Mouse (Mus musculus): Measurements from ENCODE around the gene Apba2.

Gene Apba2

DNA sequence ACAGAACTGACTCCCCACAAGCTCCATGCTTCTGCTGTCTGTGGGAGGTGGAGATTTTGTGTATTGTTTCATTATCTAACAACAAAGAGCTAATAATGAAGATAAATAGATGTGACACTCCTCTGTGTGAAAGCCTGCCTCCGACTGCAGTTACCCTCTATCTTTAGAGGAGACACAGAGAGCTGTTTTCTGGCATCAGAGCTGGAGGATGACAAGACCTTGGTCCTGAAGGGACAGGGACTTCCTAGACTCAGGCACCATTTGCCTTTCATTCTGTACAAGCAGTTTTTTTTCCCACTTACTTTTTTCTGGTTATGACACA, 20.9 kb downstream of the Apba2 start:
- no peak for DNase-seq (ENCODE audit: low read depth, low spot score)

GRCm38 (mm10) chr7:64531297-64531696, 29.8 kb downstream of the Apba2 start:
- no peak for DNase-seq (ENCODE audit: low read depth, low spot score)

GRCm38 (mm10) chr7:64533374-64533773, 31.9 kb downstream of the Apba2 start:
- DNase-seq (ENCODE audit: low read depth, low spot score), result no peak

- DNase-seq (ENCODE audit: low read depth, low spot score), result no peak
Measured at GRCm38 (mm10) chr7:64535269-64535668, 33.8 kb downstream of the Apba2 start.

DNA sequence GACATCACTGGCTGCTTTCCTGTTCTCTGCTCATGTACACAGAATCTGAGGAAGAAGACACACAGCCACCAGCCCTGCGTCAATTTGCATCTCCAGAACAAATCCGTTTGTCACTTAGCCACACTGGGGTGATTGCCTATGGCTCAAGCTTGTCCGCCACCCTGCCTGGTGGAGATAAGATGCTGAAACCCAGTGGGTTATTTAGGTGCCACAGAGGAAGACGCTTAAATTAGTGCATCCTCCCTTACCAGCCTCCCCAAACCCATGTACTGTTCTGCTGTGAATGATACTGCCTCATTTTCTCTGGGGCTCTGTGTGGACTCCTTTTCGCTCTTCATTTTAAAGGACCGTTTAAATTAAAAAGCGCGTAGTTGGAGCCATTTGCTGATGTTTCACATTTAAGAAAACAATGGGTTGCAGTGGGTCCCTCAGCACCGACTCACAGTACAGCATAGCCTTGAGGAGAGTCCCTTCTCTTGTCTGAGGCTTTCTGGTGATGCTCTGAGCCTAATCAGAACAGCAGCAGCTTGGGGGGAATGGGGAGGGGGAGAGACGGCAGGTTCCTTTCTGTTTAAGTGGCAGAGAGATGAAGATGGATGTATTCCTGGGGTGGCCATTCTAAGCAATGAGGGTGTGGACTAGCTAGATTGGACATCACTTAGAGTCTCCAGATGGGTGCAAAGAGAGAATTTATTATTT, 38.1 kb downstream of the Apba2 start:
- DNase-seq (ENCODE audit: low read depth, low spot score), result no peak

GRCm38 (mm10) chr7:64546801-64547200, 45.3 kb downstream of the Apba2 start:
- DNase-seq (ENCODE audit: low read depth, low spot score), result no peak

DNA sequence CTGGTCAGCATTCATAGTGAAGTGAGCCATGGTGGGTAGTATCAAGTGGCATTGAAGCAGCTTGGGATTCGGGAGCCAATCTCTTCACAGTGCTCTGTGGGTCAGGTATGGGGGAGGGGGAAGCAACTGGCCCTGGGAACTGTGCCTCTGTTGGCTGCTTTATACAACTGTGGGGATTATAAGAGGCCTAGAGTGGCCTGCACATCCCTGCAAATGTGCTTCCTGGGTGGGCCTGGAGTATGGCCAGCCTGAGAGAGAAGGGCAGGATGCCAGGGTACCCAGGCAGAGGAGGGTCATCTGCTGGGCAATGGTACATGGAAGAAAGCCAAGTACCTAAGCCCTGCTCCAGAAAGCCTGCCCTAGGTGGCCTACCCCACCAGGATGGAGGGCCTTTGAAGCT, 49.4 kb downstream of the Apba2 start:
- no peak for DNase-seq (ENCODE audit: low read depth, low spot score)

DNA sequence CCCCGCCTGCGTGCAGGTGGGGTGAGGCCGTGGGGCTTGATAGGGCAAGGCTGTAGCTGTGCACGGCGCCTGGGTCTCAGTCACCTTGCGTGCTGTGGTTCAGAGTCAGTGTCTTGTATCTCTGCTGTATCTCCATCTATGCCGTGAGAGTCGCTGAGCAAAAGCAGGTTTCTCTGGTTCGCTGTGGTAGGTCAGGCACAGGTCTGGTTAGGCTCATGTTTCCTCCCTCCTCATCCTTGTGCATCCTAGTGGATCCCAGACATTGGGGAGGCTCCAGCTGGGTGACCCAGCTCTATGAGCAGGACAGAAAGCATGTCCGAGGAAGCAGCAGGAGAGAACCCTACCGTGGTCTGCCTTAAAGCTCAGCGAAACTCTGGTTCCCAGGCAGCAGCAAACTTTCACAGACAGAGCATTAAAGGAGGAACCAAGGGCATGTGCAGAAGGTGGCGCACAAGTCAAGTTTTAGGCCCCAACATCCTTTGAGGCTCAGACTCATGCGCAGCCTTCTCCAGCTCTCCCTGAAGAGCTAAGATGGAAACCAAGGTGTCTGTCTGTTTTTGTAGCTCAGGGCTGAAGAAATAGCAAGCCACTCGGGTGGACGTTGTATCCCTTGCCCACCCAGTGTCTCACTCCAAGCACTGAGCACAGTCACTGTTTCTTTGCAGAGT, 51.2 kb downstream of the Apba2 start:
- no peak for DNase-seq (ENCODE audit: low read depth, low spot score)

DNA sequence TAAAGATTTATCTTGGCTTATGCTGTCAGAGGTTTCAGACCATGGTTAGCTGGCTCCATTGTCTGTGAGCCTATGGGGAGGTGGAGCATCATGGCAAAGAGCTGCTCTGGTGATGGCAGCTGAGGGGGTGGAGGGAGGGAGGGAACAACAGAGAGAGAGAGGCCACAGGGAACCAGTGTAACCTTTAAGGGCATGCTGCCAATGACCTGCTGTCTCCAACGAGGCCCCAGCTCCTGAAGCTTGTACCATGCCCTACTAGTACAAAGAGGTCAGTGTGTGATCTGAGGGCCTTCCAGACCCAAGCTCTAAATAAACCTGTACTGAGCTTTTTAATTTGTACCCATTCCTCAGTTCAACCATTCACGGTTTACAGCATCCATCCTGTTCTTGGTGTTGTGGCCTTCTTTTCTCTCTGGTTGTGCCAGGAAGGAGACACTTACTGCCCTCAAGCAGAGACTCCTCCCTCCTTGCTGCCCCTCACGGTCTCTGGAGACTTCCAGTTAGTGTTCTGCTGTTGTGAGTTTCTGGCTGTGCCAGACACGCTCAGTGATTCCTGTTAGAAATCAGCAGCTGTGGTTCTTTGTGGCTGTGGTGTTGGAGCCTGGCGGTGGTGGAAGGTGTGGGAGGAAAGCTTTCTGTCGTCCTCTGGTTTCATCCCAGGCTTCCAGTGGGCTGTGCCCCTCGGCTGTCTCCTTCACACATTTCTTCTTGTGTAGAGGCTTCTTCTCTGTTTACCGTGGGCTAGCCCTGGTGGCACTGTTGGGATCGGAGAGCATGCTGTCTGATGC, 60.4 kb downstream of the Apba2 start:
- DNase-seq (ENCODE audit: low read depth, low spot score), result no peak

GRCm38 (mm10) chr7:64564891-64565571, 63.5 kb downstream of the Apba2 start:
- DNase-seq (ENCODE audit: low read depth, low spot score), result no peak

DNA sequence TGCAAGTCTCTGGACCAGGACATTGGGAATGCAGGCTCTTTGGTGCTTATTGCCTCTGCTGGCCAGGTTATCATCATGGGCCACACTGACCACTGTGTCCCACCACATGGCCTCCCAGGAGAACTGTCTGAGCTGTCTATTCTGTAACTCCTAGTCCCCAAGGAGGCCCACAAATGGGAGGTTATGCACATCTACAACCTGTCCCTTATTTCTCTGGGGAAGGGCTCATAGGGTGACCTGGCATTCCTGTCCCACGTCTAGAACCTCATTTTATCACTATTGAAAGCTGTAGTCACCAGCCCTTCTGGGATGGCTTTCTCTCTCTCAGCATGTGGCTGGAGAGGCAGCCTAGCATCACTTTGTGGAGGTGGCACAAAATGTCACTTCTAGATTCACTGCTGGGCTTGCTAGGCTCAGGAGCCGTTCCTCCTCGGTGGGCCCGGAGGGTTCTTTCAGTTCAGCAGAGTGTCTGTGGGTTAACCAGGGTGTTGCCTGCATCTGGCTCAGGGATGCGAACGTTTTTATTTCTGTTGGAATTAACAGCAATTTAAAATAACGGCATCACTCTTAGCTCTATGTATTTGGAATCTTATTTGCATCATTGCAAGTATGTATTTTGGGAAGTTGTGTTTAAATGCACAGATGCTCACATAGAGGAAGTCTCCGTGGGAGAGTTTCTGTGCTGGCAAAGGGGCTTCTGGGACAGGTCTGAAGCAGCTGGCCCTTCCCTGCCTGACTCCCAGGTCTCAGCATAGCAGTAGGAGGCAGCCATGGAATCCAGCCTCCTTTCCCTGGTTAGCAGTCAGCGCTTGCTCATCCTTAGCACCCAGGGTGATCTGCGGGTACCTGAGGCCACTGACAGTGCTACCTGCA, 65.1 kb downstream of the Apba2 start:
- no peak for DNase-seq (ENCODE audit: low read depth, low spot score)

GRCm38 (mm10) chr7:64568722-64569121, 67.2 kb downstream of the Apba2 start:
- no peak for DNase-seq (ENCODE audit: low read depth, low spot score)

DNA sequence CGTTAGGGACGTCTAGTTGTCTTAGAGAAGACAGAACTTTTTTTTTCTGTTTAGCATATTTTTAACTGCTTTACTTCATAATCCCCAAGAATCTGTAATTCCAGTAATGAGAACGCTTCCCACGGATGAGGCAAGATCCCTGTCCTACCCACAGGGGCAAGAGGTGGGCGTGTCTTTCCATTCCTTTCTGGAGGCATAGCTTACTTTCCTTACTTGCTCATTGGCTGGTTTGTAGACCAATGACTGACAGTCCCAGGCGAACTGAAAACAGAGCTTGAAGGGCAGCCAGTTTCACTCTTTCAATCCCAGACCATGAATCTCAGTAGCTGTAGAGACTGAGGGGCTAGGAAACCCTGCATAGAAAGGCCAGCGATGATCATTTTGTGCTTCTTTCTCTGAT, 68.2 kb downstream of the Apba2 start:
- no peak for DNase-seq (ENCODE audit: low read depth, low spot score)

DNA sequence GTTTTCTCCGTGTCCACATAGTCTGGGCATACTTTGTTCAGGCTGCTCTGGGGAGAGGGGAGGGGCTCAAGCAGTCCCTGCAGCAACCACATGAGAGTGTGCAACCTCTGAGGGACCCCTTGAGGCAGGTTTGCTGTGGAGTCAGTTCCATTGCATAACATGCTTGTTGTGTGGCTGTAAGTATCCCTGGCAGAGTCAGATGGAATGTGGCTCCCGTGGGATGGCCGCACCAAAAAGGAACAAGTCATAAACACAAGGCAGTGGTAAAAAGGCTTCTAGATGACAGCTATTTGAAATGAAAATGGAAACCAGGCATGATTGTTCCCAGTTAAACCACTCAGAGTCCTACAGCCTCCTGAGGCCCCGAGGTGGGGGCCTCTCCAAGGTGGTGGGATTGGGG, 69.4 kb downstream of the Apba2 start:
- DNase-seq (ENCODE audit: low read depth, low spot score), result no peak

- no peak for DNase-seq (ENCODE audit: low read depth, low spot score)
Measured at GRCm38 (mm10) chr7:64574144-64574543, 72.6 kb downstream of the Apba2 start.

DNA sequence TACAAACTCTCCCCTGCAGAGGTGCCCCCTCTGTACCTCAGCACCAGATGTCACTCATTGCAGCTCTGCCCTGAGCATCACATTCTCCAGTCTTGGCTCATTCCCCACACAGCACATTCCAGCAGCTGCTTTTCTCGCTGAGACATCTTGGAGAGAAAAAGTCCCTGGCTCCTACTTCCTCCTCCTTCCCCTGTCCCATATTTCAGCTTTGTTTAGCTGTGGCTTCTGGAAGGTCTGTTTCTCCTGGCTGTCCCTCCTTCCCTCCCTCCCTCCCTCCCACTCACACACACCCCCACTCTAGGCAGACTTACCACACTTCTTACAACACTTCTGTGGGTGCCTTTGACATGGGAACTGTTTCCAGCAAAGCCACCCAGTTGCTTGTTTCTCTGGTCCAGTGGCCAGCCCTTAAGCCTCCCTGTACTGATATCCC, 75.0 kb downstream of the Apba2 start:
- no peak for DNase-seq (ENCODE audit: low read depth, low spot score)

GRCm38 (mm10) chr7:64578176-64578575, 76.7 kb downstream of the Apba2 start:
- DNase-seq (ENCODE audit: low read depth, low spot score), result no peak

DNA sequence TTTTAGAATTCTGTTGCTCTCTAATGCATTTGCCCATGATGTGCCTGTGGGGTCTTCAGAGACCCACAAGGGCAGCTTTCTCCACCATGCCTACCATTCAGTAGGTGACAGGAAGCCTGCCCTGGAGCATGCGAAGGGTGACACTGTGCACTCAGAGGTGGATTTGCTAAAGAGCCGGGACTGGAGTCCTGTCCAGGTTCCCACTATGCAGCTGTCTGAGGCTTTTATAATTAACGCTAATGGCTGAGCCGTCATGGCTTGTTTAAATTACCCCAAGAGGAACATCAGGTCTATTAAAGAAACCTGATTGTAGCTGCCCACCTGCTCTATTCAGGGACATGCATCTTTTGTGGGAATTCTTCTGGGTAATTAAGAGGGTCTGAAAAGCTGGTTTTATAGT, 78.4 kb downstream of the Apba2 start:
- no peak for DNase-seq (ENCODE audit: low read depth, low spot score)

- no peak for DNase-seq (ENCODE audit: low read depth, low spot score)
Measured at GRCm38 (mm10) chr7:64580293-64580692, 78.8 kb downstream of the Apba2 start.

DNA sequence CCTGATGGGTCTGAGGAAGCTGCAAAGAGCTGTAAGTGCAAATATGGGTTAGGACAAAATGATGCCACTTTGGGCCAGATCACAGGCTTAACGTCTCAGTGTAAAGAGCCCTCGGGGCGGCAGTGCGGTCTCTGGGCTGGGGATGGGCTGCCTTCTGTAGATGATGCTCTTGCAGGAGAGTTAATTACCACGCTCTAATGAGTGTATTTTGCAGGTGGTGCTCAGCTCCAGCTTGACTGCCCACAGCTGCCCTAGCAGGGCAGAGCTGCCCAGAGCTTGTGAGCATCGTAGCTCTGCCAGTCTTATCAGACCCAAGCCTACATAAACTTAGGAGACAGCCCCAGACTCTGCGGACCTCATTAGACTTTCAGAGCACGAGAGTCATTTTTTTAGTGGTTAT, 80.9 kb downstream of the Apba2 start:
- no peak for DNase-seq (ENCODE audit: low read depth, low spot score)

GRCm38 (mm10) chr7:64583670-64584121, 82.2 kb downstream of the Apba2 start:
- no peak for DNase-seq (ENCODE audit: low read depth, low spot score)

All from CD4-positive helper T cell, adult 2 months (primary cell).